Mouse (Mus musculus) erythroblast, embryonic 14.5 days (primary cell): ENCODE measurements around the gene Bmpr2. TPM values are rescaled to one million over a fixed set of nuclear protein-coding genes. Genes with fewer than 3 reads are reported as not detected.

Experiments
- H3K27me3 ChIP-seq: 2 replicates; pipeline ENCODE4 v1.6.1; 2012; ENCODE audit warnings: inconsistent platforms; ENCODE audit not compliant: control insufficient read depth
- H3K36me3 ChIP-seq: 2 replicates; pipeline ENCODE4 v1.6.1; 2012; ENCODE audit warnings: mild to moderate bottlenecking, inconsistent platforms; ENCODE audit not compliant: control insufficient read depth
- H3K4me1 ChIP-seq: 2 replicates; pipeline ENCODE4 v1.6.1; 2012; ENCODE audit warnings: inconsistent platforms; ENCODE audit not compliant: control insufficient read depth
- H3K4me3 ChIP-seq: replicated peaks from 2 replicates; pipeline ENCODE3; 2012; ENCODE audit warnings: moderate library complexity, mild to moderate bottlenecking, inconsistent platforms
- H3K9me3 ChIP-seq: 2 replicates; pipeline ENCODE4 v1.6.1; 2012; ENCODE audit warnings: low read length, inconsistent platforms, mixed read lengths; ENCODE audit not compliant: control insufficient read depth
- GATA1 ChIP-seq: IDR thresholded peaks from 2 replicates; pipeline ENCODE4 v1.6.1; 2012; ENCODE audit warnings: low read length, inconsistent platforms, mixed read lengths
- TAL1 ChIP-seq: IDR thresholded peaks from 3 replicates; pipeline ENCODE4 v1.6.1; 2012; ENCODE audit warnings: low read length, inconsistent platforms, mixed read lengths
- polyA plus RNA-seq: library from polyadenylated mRNA; stranded (reverse); fragments of >175 nt; gene quantifications from 2 replicates; pipeline ENCODE4 v1.2.3, GENCODE M21; 2012

Gene Bmpr2
- polyA plus RNA-seq, 1 experiment, result 0.02 TPM

- peaks cover 5% of the 10 kb centered on the region for H3K4me1 ChIP-seq
- H3K4me3 ChIP-seq, result no peak overlapping the region
- no peaks in the 10 kb centered on the region for H3K27me3 ChIP-seq
- no peaks in the 10 kb centered on the region for H3K36me3 ChIP-seq
- no peak for TF ChIP-seq GATA1
- no peak for TF ChIP-seq TAL1
- H3K9me3 ChIP-seq, result no peaks in the 10 kb centered on the region
Observed at GRCm38 (mm10) chr1:59830194-59830593, 67.0 kb downstream of the Bmpr2 start.

GRCm38 (mm10) chr1:59833723-59834122, 70.5 kb downstream of the Bmpr2 start:
- no peaks in the 10 kb centered on the region for H3K9me3 ChIP-seq
- H3K4me3 ChIP-seq, result no peak overlapping the region
- no peak for TF ChIP-seq TAL1
- TF ChIP-seq GATA1, result no peak
- peaks cover 5% of the 10 kb centered on the region for H3K4me1 ChIP-seq
- H3K36me3 ChIP-seq, result no peaks in the 10 kb centered on the region
- no peaks in the 10 kb centered on the region for H3K27me3 ChIP-seq

GRCm38 (mm10) chr1:59848327-59848726, 85.1 kb downstream of the Bmpr2 start:
- H3K4me3 ChIP-seq, result no peak overlapping the region
- H3K9me3 ChIP-seq, result no peaks in the 10 kb centered on the region
- H3K36me3 ChIP-seq, result no peaks in the 10 kb centered on the region
- no peaks in the 10 kb centered on the region for H3K27me3 ChIP-seq
- no peak for TF ChIP-seq GATA1
- TF ChIP-seq TAL1, result no peak
- no peaks in the 10 kb centered on the region for H3K4me1 ChIP-seq

GRCm38 (mm10) chr1:59859046-59859445, 95.8 kb downstream of the Bmpr2 start:
- no peak for TF ChIP-seq GATA1
- TF ChIP-seq TAL1, result no peak
- Histone ChIP-seq H3K36me3 (peaks cover 5% of the 10 kb centered on the region; the same call in 1 of the 2 replicates), H3K9me3 (no peaks in the 10 kb centered on the region), H3K27me3 (no peaks in the 10 kb centered on the region), H3K4me3 (no peak overlapping the region), H3K4me1 (no peaks in the 10 kb centered on the region)

GRCm38 (mm10) chr1:59862144-59862543, 98.9 kb downstream of the Bmpr2 start:
- Histone ChIP-seq H3K4me3 (no peak overlapping the region), H3K27me3 (no peaks in the 10 kb centered on the region), H3K9me3 (no peaks in the 10 kb centered on the region), H3K4me1 (no peaks in the 10 kb centered on the region), H3K36me3 (peaks cover 5% of the 10 kb centered on the region; the same call in 1 of the 2 replicates)
- no peak for TF ChIP-seq TAL1

GRCm38 (mm10) chr1:59868041-59868440, 104.8 kb downstream of the Bmpr2 start:
- no peaks in the 10 kb centered on the region for H3K4me1 ChIP-seq
- peaks cover 4% of the 10 kb centered on the region; the same call in 1 of the 2 replicates for H3K36me3 ChIP-seq
- no peaks in the 10 kb centered on the region for H3K9me3 ChIP-seq
- H3K4me3 ChIP-seq, result no peak overlapping the region
- H3K27me3 ChIP-seq, result no peaks in the 10 kb centered on the region
- TF ChIP-seq TAL1 (no peak), GATA1 (no peak)

- Histone ChIP-seq H3K4me3 (no peak overlapping the region), H3K36me3 (no peaks in the 10 kb centered on the region), H3K9me3 (no peaks in the 10 kb centered on the region), H3K4me1 (no peaks in the 10 kb centered on the region), H3K27me3 (no peaks in the 10 kb centered on the region)
- no peak for TF ChIP-seq GATA1
- no peak for TF ChIP-seq TAL1
Observed at GRCm38 (mm10) chr1:59874023-59874422, 110.8 kb downstream of the Bmpr2 start.

GRCm38 (mm10) chr1:59878098-59878497, 114.9 kb downstream of the Bmpr2 start:
- H3K27me3 ChIP-seq, result no peaks in the 10 kb centered on the region
- no peaks in the 10 kb centered on the region for H3K9me3 ChIP-seq
- no peak overlapping the region for H3K4me3 ChIP-seq
- TF ChIP-seq GATA1, result no peak
- TF ChIP-seq TAL1, result no peak
- H3K36me3 ChIP-seq, result no peaks in the 10 kb centered on the region
- H3K4me1 ChIP-seq, result no peaks in the 10 kb centered on the region

- TF ChIP-seq TAL1 (no peak), GATA1 (no peak)
- no peaks in the 10 kb centered on the region for H3K27me3 ChIP-seq
- no peaks in the 10 kb centered on the region for H3K4me1 ChIP-seq
- no peaks in the 10 kb centered on the region for H3K9me3 ChIP-seq
- no peaks in the 10 kb centered on the region for H3K36me3 ChIP-seq
- H3K4me3 ChIP-seq, result no peak overlapping the region
Observed at GRCm38 (mm10) chr1:59883349-59884134, 120.3 kb downstream of the Bmpr2 start.

GRCm38 (mm10) chr1:59886899-59887298, 123.7 kb downstream of the Bmpr2 start:
- Histone ChIP-seq H3K4me1 (no peaks in the 10 kb centered on the region), H3K27me3 (no peaks in the 10 kb centered on the region), H3K36me3 (no peaks in the 10 kb centered on the region), H3K4me3 (no peak overlapping the region), H3K9me3 (no peaks in the 10 kb centered on the region)
- TF ChIP-seq GATA1, result no peak
- TF ChIP-seq TAL1, result no peak
